Mouse (Mus musculus): ENCODE results near the gene Hmx3.
A peak's percentile ranks its signal among the peaks of the same experiment; 100 is the strongest.

The Hmx3 gene

DNA sequence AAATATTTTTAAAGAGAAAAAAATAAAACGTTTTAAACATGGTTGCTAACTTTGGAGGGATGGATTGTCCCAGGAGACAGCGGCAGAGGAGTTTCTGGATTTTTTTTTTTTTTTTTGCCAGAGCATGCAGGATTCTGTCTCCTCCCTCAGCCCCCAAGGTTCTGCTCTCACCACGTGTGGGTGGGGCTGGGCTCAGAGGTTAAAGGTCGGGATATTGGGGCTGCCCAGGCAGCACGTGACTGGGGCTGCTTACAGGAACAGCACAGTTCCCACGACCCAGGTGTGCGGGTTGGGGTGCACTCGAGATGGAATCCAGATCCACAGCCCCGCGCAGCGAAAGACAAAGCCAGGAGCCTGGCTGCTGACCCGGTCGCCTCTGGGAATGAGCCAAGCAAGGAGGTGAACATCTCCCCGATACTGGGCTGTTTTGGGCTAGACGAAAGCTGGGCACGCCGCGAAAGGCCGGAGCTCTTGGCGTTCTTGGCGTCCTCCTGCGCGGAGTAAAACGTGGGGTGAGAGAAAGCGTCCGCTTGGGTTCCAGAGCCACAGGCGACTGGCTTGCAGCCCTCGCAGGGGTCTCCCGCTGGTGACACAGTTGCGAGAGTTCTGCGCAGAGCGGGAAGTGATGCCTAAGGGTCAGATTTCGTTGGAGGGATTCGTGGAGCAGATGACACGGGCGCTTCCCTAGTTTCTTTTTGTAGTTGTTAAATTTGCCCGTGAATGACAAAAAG lies 14.0 kb downstream of the Hmx3 start:
- peak; percentile 32 for DNase-seq

DNA sequence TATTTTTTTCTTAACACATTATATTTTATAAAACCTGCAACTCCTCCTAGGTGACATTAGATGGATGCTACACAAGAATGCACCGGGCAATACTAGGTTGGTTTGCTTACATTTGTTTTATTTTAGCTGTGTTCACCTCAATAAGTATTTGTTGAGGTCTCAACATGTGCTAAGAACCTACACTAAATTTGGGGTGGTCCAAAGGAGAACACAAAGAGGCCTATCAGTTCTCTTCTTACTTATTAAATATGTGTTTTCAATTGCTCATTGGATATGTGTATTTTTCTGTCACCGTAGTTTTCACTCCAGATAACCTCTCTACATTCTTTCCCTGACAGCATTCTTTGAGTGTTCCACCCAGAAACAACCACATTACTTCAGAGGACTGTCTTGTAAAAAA lies 15.1 kb downstream of the Hmx3 start:
- DNase-seq = no peak

DNA sequence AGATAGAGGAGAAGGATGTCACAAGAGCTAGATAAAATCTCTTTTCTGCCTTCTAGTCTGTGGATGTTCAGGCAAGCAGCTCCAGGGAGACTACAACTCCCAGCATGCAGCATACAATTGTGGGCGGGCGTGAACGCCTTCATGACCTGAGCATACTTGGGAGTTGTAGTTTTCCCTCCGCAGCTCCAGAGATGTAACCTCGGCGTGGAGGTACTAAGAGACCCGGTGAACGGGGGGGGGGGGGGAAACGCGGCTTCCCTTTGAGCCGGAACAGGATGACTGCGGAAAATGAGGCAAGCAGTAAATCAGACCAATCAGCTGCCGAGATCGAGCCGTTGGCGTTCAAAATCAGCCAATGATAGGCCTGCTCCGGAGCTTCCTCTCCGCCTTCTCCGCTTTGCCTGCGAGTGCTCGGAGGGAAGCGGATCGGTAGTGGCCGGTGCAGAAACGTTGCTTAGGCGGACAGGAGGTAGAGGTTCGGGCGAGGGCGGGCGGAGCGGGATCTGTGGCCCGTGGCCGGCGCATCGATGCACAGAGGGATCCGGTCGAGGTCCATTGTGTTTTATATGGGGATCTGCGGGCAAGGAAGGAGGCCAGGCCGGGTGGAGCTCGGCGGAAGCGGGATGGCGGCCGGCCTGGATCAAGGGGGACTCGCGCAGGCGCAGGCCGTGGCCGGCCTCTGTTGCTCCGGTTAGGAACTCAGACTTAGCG lies 17.5 kb downstream of the Hmx3 start, which contains the start of gene Bub3:
Gene Bub3, plus strand, starts transcription at position 237 of the 711 bp plus-strand sequence.
- DNase-seq = peak; percentile 94

DNA sequence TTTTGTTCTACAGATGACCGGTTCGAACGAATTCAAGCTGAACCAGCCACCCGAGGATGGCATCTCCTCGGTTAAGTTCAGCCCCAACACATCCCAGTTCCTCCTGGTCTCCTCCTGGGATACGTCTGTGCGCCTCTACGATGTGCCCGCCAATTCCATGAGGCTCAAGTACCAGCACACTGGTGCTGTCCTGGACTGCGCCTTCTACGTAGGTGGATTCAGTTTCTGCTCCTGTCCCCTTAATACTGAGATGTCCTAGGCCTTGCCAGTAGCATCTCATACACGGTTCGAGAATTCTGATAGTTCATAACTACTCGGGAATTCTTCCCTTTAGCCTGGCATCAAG lies 18.0 kb downstream of the Hmx3 start:
- no peak for DNase-seq

DNA sequence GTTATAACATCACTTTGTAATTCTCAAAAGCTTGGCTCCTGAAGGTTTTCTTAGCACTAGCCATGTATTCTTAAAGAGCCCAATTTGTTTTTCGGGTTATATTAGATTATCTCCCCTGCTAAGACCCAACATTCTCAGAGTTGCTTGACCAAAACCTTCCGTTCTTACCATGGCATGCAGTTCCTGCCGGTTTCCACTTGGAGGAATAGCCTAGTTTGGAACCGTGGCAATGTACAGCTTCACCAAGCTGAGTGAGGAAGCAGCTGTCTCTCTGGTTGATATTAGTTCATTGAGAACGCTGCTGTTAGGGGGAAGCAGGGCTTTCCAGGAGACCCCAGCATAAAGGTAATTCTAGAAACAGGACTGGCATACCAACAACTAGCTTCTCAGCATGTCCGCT lies 32.6 kb downstream of the Hmx3 start:
- no peak for DNase-seq

DNA sequence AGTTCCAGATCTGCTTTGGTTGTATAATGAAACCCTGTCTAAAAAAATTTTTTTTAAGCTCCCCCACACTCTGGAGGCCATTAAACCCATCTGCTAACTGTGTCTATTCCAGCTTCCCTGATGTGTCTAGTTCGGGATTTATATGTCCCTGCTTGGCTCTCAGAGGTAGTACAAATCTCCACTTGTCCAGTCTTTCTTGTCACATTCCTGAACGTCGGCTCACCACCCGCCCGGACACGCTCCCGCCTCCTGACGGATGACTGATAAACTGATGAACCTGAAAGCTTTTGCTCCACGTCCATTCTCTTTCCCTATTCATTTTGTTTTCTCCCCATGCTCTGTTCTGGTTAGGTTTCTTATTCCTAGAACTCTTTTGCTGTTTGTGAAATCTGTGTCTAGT lies 39.5 kb downstream of the Hmx3 start:
- DNase-seq = no peak

DNA sequence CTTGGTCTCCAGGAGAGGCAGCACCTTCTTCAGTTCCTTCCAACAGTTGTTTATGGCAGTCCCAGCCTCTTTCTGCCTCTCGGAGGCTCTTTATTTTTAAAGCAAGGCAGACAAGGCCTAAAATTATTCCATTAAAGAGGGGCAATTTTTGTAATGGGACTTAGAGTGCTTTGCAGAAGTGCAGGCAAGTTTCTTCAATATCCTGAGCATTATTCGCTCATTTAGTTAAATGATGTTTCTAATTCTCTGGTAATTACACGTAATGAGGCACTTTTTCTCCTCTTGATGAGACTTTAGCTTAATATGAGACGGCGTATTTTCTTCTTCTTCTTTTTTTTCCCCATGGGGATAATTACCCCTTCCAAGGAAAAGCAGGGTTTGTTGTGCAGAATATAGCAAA lies 42.9 kb downstream of the Hmx3 start:
- no peak for DNase-seq
